Mouse (Mus musculus) layer of hippocampus, postnatal 14 days (tissue): ENCODE measurements at regions not wholly inside any gene's neighbourhood (a gene's known extent, or its start where the extent isn't known, plus 50 kb on each side); places are given as distances from the start of the nearest gene placed in this dataset.

Experiments
- DNase-seq, 2 experiments: peaks; one replicate each; pipeline ENCODE4 v3.0.0; 2021 to 2022; ENCODE audit warnings: low spot score in 2 of 2, mixed read lengths in 1 of 2

GRCm38 (mm10) chr8:104022691-104023509 lies 78.5 kb upstream of the Cdh5 start:
- peak; percentile 40 to 59 for DNase-seq

GRCm38 (mm10) chr8:104027161-104027821 lies 74.1 kb upstream of the Cdh5 start:
- peak; percentile 45 to 59 for DNase-seq

GRCm38 (mm10) chr8:104028626-104029025 lies 72.8 kb upstream of the Cdh5 start:
- DNase-seq = peak; percentile 84 to 88

- DNase-seq = peak in 1 of 2 experiments; percentile 62
These were observed 69.2 kb upstream of the Cdh5 start for GRCm38 (mm10) chr8:104032179-104032578.

- DNase-seq = no peak
These were observed 68.3 kb upstream of the Cdh5 start for GRCm38 (mm10) chr8:104033148-104033547.

GRCm38 (mm10) chr8:104034286-104034685 lies 67.1 kb upstream of the Cdh5 start:
- DNase-seq = no peak

GRCm38 (mm10) chr8:104036580-104037477 lies 64.6 kb upstream of the Cdh5 start:
- no peak for DNase-seq

GRCm38 (mm10) chr8:104037611-104038010 lies 63.8 kb upstream of the Cdh5 start:
- DNase-seq = no peak

- DNase-seq = no peak
These were observed 61.9 kb upstream of the Cdh5 start for GRCm38 (mm10) chr8:104039526-104039925.

- DNase-seq = no peak
These were observed 59.9 kb upstream of the Cdh5 start for GRCm38 (mm10) chr8:104041522-104041921.

- no peak for DNase-seq
These were observed 59.0 kb upstream of the Cdh5 start for GRCm38 (mm10) chr8:104042434-104042833.

- no peak for DNase-seq
These were observed 53.4 kb upstream of the Cdh5 start for GRCm38 (mm10) chr8:104048037-104048436.

GRCm38 (mm10) chr8:104049181-104049580 lies 52.2 kb upstream of the Cdh5 start:
- no peak for DNase-seq

GRCm38 (mm10) chr8:104050694-104051539 lies 50.5 kb upstream of the Cdh5 start:
- peak; percentile 71 to 85 for DNase-seq

GRCm38 (mm10) chr8:104051540-104051882 lies 49.9 kb upstream of the Cdh5 start:
- DNase-seq = no peak
